Mouse (Mus musculus): ENCODE results near the gene Large1.

DNA sequence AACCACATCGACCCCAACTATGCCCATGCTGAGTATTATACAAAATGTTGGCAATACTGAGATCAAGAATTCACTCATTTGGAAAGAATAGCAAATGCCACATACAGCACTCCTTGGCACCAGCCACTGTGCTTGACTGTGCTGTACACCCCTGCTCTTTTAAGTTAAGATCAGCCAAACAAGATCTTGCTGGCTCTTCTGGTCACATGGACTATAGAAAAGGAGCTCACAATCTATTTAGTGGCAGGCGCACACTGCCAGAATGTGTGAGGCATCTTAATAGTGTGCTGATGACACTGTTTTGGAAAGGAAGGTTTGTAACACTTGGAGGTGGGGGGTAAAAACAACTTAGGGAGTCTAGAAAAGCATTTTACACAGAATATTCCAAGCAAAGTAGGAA lies 337.0 kb downstream of the Large1 start:
- TF ChIP-seq CTCF (conservative IDR thresholded peaks at IDR 0.05; ENCODE audit: low read length) (no peak), POU5F1 (IDR thresholded peaks at IDR 0.05; ENCODE audit: borderline replicate concordance, low read length) (no peak)

All from E14TG2a.4 (cell line).